ENCODE assay signal across 8 mouse cellular contexts in the genomic region with DNA sequence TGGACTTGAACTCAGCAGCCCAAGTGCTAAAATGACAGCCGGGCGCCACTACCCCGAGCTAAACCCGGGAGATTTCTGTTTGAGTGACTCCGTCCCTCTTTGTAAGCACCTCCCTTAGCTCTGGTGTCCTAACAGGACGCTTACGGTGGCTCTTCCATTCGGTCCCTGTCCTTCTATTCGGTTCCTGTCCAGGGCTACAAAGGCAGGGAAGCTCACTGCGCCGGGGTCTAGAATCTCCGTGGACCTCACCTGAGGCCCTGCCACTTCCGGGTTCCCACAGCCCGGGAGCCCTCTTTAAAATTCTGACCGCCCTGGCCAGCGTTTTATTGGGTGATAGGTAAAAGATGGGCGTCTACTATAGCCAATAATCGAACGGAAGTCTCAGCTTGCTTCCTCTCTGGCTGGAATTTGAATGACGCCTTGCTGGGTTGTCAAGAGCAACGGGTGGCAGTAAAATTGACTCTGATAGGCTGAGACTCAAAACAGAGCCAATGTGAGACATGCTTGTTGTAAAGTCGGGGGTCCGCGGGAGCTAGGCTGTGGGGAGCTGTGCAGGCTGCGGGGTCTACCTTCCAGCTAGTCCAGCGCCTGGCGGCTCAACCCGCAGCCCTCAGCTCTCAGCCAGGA. TPM values are rescaled to one million over a fixed set of nuclear protein-coding genes. Genes with fewer than 3 reads are reported as not detected.
DNase-seq lines count a peak whose midpoint lies in the region; ATAC-seq lines count a peak whose summit lies in the region.

A gene (minus strand): TSS at position 295 of the 627 bp plus-strand sequence.
A gene (plus strand): TSS at position 494 of the 627 bp plus-strand sequence.

- peak; percentile 99 for DNase-seq in ES-CJ7 (ENCODE audit: low read depth, low spot score)
- DNase-seq in cerebellum, adult 11 months = peak; percentile 92
- DNase-seq in forebrain, embryonic 14.5 days (ENCODE audit: low spot score) = peak; percentile 99
- DNase-seq in heart, postnatal 14 days = peak; percentile 90 to 95
- DNase-seq in layer of hippocampus, adult 11-12 months (ENCODE audit: low spot score) = peak; percentile 98
- DNase-seq in lung, adult 18-20 months = peak; percentile 95 to 96
- peak; percentile 94 for DNase-seq in testis, postnatal 14 days (ENCODE audit: low spot score)

- H3K27ac ChIP-seq in forebrain, embryonic 14.5 days (ENCODE audit: low read depth, low read length) = no peak within 1 kb of the TSS
- H3K27ac ChIP-seq in neural tube, embryonic 15.5 days (replicated peaks) = peak within 1 kb of the TSS; percentile 65

- peak within 1 kb of the TSS; percentile 61 for H3K4me3 ChIP-seq in forebrain, embryonic 14.5 days (ENCODE audit: low read depth, low read length)
- peak within 1 kb of the TSS; percentile 70 for H3K4me3 ChIP-seq in neural tube, embryonic 15.5 days (replicated peaks)

- intact Hi-C loops in heart, postnatal 14 days (cut with DNase I) = no loop called here

- H3K9me3 ChIP-seq in forebrain, embryonic 14.5 days (replicated peaks; ENCODE audit: control insufficient read depth, low read length) = no peaks in the 10 kb centered on the region
- no peaks in the 10 kb centered on the region for H3K9me3 ChIP-seq in neural tube, embryonic 15.5 days (replicated peaks)

- WGBS in forebrain, embryonic 14.5 days = under 1% methylated on average over 28 of the region's 28 CpGs
- WGBS in neural tube, embryonic 15.5 days = under 1% methylated on average over 28 of the region's 28 CpGs

- peak within 1 kb of the TSS; percentile 83 for H3K4me2 ChIP-seq in forebrain, embryonic 14.5 days (ENCODE audit: low read length)
- H3K4me2 ChIP-seq in neural tube, embryonic 15.5 days = peak within 1 kb of the TSS; percentile 88

- H3K4me1 ChIP-seq in forebrain, embryonic 14.5 days (ENCODE audit: control insufficient read depth, insufficient read depth, low read length) = peaks cover 15% of the 10 kb centered on the region
- H3K4me1 ChIP-seq in neural tube, embryonic 15.5 days = peaks cover 21% of the 10 kb centered on the region

- peaks cover 46% of the 10 kb centered on the region for H3K36me3 ChIP-seq in forebrain, embryonic 14.5 days (ENCODE audit: control insufficient read depth, insufficient read depth, low read length)
- peaks cover 18% of the 10 kb centered on the region for H3K36me3 ChIP-seq in neural tube, embryonic 15.5 days

- H3K9ac ChIP-seq in forebrain, embryonic 14.5 days (ENCODE audit: low read length) = peak within 1 kb of the TSS; percentile 73
- H3K9ac ChIP-seq in neural tube, embryonic 15.5 days (replicated peaks) = peak within 1 kb of the TSS; percentile 64

- no peaks in the 10 kb centered on the region for H3K27me3 ChIP-seq in forebrain, embryonic 14.5 days (replicated peaks; ENCODE audit: control insufficient read depth, insufficient read depth, low read length)
- no peaks in the 10 kb centered on the region for H3K27me3 ChIP-seq in neural tube, embryonic 15.5 days (replicated peaks)

- ATAC-seq in forebrain, embryonic 14.5 days = peak; percentile 99
- peak; percentile 98 for ATAC-seq in neural tube, embryonic 15.5 days (ENCODE audit: low FRiP score)

RNA-seq across cellular contexts. Expression of the first gene that starts in this region (rescaled TPM):
- polyA plus RNA-seq in forebrain, embryonic 14.5 days (2014; fragmentation: Nextera tagmentation; extraction: Ambion mirVana) = 21.6 and 22.7 TPM in 2 replicates
- total RNA-seq in heart, postnatal 14 days (2021) = 1 to 10 TPM; 1.6 to 2.9 TPM
- 14.9 and 17.3 TPM in 2 replicates for polyA plus RNA-seq in neural tube, embryonic 15.5 days (2015; fragmentation: Nextera tagmentation; extraction: Ambion mirVana)

RNA-seq across cellular contexts. Expression of the second gene that starts in this region (rescaled TPM):
- 23.8 and 28.3 TPM in 2 replicates for polyA plus RNA-seq in forebrain, embryonic 14.5 days (2014; fragmentation: Nextera tagmentation; extraction: Ambion mirVana)
- total RNA-seq in heart, postnatal 14 days (2021) = 10 to 100 TPM; 14.1 to 15.4 TPM
- polyA plus RNA-seq in neural tube, embryonic 15.5 days (2015; fragmentation: Nextera tagmentation; extraction: Ambion mirVana) = 28.4 and 35.1 TPM in 2 replicates
